Mouse (Mus musculus) left cerebral cortex, postnatal 4 days (tissue): ENCODE measurements around the gene Smlr1. TPM values are rescaled to one million over a fixed set of nuclear protein-coding genes. Genes with fewer than 3 reads are reported as not detected.
A peak's percentile ranks its signal among the peaks of the same experiment; 100 is the strongest.

Experiments
- DNase-seq: peaks from one replicate; pipeline ENCODE4 v3.0.0-alpha.2; 2022
- intact Hi-C: fragments of 180-260 bp; cut with DNase I; formaldehyde crosslinking; loops from one replicate; pipeline ENCODE4 v1.15.1; 2025
- total RNA-seq, 2 experiments: library from RNA; stranded (reverse); gene quantifications; 2 replicates each; pipeline ENCODE4 v1.2.3; 2021

Gene Smlr1
- total RNA-seq, 2 experiments from 2014 or later, result not detected

DNA sequence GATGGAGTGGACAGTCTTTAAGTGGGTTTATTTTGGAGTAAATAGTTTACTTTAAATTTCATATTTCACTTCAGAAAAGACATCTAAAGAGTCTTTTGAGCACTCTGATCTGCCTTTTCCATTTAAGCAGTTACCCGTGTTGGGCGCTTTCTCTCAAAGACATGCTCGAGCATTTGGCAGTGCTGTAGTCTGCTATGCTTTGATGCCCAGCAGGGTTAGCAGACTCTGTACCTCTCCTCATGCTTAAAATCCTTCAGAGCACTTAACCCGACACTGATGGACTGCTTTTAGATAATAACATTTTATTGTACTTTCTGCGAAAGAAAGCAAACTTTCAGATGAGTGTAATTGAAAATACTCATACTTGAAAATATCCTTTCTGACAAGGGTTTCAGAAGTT, 32.8 kb downstream of the Smlr1 start:
- DNase-seq, result no peak
- intact Hi-C loops, result no loop called here

DNA sequence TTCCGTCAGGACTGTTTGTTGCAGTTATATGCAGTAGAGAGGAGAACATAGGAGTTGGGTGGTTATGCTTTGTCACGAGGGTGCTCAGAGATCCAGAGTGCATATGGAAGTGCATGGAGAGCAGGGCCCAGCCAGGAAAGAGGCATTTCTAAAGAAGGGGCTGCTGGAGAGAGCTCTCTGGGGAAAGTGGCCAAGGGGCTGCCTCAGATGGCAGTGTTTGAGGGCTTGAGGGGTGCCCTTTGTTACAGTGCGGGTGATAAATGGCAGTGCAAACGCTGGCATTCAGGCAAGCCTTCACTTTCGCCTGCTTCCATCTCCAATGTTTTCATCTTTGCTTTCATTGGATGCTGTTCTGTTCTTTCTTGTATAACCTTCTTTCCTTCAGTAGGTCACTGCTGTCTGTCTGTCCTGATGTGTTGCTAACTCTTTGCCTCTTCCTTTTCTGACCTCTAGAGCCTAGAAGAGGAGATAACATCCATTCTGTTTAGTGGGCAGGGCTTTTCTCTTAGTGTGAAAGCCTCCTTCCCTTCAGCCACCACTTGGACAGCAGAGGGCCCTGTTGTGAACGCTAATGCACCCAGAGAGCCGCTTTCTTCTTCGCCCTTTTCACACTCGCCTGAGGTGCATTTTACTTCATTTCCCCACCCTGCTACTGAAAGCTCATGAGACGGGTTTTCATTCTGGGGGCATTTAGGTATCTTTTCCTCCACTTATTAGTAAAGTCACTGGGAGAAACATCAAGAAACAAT, 36.6 kb downstream of the Smlr1 start:
- no peak for DNase-seq
- intact Hi-C loops, result no loop called here

DNA sequence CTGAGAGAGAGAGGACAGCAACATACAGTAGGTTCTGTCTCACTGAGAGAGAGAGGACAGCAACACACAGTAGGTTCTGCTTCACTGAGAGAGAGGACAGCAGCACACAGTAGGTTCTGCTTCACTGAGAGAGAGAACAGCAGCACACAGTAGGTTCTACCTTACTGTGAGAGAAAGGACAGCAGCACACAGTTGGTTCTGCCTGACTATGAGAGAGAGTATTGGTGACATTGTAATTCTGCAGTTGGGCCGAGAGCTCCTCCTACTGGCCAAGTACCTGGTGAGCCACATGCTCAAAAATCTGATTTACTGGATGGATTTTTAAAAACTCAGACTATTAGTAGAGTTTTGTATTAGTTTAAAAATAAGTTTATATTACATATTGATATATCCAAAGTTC, 47.6 kb downstream of the Smlr1 start:
- intact Hi-C loops, result loop anchor here (2.0 to 10.0 kb wide), 2 partner anchors 124 to 220 kb away; no protein-coding TSS in a partner anchor
- peak; percentile 68 for DNase-seq

DNA sequence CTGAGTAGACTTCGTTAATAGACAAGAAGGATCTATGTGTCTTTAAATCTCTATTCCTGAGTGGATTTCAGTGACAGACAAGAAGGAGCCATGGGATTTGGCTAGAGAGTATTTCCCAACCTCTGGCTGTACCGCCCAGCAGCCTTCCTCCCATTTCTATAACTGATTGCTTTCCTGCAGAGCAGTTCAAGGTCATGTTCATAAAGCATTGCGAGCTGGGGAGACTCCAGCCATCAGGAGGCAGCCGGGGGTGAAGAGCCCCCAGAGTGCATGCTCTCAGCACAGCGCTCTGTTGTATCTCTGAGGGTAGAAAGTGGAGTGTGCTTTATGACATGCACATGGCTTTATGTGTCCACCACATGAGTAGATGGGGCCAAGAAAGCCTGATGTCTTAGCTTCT, 53.3 kb downstream of the Smlr1 start:
- no peak for DNase-seq
- intact Hi-C loops, result loop anchor here (10.0 kb wide), 1 partner anchor 118 kb away; no protein-coding TSS in a partner anchor

DNA sequence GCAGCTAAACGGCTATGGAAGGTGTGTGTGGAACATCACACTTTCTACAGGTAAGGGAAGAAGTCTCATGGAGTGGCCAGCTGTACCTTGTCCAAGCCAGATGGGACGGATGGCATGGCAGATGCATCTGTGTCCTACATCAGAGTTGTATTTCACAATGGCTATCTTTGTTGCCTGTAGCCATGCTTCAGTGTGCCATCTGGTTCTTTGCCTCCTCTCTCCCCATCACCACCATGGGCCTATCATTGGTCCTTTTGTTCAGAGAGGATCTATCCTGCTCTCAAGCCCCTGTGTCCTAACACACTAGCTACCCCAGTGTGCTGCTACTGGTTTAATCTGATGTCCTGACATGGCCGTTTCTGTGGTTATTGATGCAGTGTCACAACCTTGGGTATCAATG, 56.4 kb downstream of the Smlr1 start:
- DNase-seq, result no peak
- intact Hi-C loops, result loop anchor here (10.0 kb wide), 1 partner anchor 115 kb away; no protein-coding TSS in a partner anchor

Other genes with a start within 250 kb of the Smlr1 start
- gene Akap7, start 228.4 kb downstream of the Smlr1 start, total RNA-seq, result 100 to 1,000 TPM; 146 to 153 TPM
- gene Epb41l2, start 176.5 kb downstream of the Smlr1 start, total RNA-seq, result 100 to 1,000 TPM; 115 to 121 TPM